Mouse (Mus musculus): ENCODE measurements around the gene D430019H16Rik.

Gene D430019H16Rik

GRCm38 (mm10) chr12:105541590-105542402 lies 88.1 kb downstream of the D430019H16Rik start:
- no peak for DNase-seq

GRCm38 (mm10) chr12:105542513-105542912 lies 88.9 kb downstream of the D430019H16Rik start:
- DNase-seq, result no peak
